Mouse (Mus musculus) cerebellum, adult 18-20 months (tissue): ENCODE measurements at regions not wholly inside any gene's neighbourhood (a gene's known extent, or its start where the extent isn't known, plus 50 kb on each side); places are given as distances from the start of the nearest gene placed in this dataset.

ENCODE experiments used
- DNase-seq, 2 experiments: peaks; one replicate each; pipeline ENCODE4 v3.0.0; 2021

DNA sequence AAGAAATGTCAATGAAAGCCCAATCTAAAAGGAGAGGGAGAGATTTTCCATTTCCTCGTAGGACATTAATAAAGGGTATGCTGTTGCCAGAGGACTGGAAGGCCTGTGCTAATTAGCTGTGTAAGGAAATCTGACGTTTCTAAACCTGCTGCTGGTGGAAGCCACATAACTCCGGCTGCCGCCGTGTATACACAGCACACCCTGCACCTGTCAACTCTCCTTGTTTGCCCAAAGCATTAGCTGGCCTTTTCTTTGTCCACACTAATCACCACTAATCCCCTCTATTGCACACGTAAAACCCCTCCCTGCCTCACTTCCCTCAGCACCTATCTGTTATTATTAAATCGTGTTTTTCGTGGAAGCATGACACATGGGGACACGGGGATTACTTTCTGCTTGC is 108.7 kb downstream of the Gm10260 start:
- no peak for DNase-seq

- DNase-seq = no peak
These were observed 109.3 kb downstream of the Gm10260 start for GRCm38 (mm10) chr13:97651176-97651575.

- no peak for DNase-seq
These were observed 110.2 kb downstream of the Gm10260 start for GRCm38 (mm10) chr13:97650191-97650590.

- DNase-seq = no peak
These were observed 112.9 kb downstream of the Gm10260 start for GRCm38 (mm10) chr13:97647486-97647885.

DNA sequence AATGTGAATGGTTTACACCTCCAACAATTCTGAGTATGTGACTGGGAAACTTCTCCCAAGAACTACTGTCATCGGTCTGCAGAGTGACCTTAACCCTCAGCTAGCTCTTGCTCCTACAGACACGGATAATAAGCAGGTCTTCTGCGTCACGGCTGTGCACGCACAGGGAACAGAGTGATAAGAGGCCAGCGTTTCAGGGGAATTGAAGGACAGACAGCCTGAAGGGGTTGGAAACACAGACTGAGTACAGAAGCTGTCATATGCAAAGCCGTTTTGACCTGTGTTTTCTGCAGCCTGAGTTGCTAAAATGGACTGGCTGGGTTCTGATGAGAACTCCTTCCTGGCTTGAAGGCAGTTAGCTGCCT is 114.4 kb downstream of the Gm10260 start:
- DNase-seq = no peak

GRCm38 (mm10) chr13:97645107-97646020 is 115.1 kb downstream of the Gm10260 start:
- DNase-seq = no peak

DNA sequence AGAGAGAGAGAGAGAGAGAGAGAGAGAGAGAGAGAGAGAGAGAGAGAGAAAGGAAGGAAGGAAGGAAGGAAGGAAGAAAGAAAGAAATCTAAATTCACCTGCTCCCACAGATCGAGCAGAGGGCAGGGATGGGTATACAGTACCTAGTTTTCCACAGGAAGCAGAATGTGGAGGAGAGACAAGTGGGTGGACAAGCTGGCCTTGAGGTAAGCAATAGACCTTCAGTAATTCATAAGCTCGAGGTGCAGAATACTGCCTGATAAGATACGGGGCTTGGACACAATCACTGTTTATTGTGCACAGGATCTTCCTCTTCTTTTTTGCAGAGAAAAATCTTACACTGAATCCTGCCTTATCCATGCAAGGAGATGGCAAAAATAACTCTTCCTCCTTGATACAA is 120.2 kb downstream of the Gm10260 start:
- no peak for DNase-seq

- no peak for DNase-seq
These were observed 120.8 kb downstream of the Gm10260 start for GRCm38 (mm10) chr13:97639656-97640055.

DNA sequence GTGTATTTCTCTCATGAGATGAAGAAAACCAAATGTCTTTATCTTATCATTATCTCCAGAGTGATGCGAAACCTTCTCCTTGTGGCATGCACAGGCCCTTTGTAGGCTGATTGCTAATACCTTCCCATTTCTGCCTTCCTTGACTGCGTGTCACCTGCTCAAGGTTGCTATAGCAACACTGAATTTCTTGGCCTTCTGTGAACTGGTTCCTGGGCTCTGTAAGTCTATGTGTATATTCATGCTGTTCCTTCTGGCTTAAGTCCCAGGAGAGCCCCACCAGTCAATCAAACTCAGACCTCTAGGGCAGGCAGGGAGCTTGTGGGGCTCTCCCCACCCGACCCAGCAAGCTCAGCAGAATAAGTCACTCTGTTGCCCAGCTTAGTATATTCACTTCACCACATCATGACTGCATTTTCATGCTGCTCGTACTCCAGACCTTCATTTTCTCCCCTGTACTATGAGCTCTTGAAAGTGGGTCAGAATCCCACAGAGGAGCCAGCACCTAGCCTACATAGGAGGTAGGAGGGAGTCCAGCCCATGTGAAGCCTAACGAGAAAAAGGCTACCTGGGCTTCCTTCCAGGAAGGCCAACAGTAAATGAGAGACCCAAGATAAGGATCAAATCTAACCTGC is 121.9 kb downstream of the Gm10260 start:
- DNase-seq = peak in 1 of 2 experiments; percentile 7

DNA sequence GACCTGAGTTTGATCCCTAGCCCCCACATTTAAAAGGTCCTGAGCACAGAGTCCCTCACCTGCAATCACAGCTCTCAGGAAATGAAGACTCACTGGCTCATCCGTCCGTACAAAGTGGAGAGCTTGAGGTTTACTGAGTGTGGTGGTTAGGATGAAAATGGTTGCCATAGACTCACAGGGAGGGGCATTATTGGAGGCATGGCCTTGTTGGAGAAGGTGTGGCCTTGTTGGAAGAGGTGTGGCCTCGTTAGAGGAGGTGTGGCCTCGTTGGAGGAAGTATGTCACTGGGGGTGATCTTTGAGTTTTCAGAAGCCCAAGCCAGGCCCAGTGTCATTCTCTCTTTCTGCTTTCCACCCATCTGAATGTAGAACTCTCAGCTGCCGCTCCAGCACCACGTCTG is 122.9 kb downstream of the Gm10260 start:
- no peak for DNase-seq

GRCm38 (mm10) chr13:97634041-97634788 is 126.2 kb downstream of the Gm10260 start:
- no peak for DNase-seq

- DNase-seq = no peak
These were observed 126.9 kb downstream of the Gm10260 start for GRCm38 (mm10) chr13:97633551-97633950.

- DNase-seq = no peak
These were observed 128.5 kb downstream of the Gm10260 start for GRCm38 (mm10) chr13:97631872-97632402.

DNA sequence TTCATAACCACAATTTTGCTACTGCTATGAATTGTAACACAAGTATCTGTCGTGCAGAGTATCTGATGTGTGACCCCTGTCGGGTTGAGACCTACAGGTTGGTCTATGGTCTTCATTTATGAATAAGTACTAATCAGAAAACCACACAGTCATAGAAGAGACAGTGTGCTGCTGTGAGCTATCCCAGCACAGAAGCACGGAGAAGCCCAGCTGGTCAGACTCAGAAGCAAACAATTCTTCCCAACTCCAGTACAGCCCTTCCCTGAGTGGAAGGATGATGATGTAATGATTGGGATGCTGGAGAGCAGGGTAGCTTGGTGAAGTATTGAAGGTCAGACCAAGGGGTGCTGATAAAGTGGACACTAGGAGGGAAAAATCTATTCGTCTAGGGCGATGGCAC is 129.5 kb downstream of the Gm10260 start:
- DNase-seq = no peak

- no peak for DNase-seq
These were observed 131.8 kb downstream of the Gm10260 start for GRCm38 (mm10) chr13:97628608-97629007.

DNA sequence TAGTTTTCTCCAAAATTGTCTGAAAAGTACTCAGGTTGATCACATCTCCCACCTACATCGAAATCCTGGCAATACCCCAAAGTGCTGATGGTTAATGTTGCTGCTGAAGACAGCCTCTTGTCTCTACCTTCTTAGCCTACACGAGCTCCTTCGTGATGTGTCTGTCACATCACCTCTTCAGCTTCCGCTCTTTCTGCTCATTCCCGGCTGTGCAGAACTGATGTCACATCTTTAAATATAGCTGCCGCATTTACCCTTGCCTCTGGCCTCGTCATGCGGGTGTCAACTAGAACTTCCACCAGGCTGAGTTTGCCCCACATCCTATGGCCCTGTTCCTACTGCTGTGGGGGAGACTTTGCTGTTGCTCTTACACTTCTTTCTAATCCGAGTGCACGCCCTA is 133.2 kb downstream of the Gm10260 start:
- no peak for DNase-seq

GRCm38 (mm10) chr13:97626786-97627185 is 133.6 kb downstream of the Gm10260 start:
- no peak for DNase-seq

DNA sequence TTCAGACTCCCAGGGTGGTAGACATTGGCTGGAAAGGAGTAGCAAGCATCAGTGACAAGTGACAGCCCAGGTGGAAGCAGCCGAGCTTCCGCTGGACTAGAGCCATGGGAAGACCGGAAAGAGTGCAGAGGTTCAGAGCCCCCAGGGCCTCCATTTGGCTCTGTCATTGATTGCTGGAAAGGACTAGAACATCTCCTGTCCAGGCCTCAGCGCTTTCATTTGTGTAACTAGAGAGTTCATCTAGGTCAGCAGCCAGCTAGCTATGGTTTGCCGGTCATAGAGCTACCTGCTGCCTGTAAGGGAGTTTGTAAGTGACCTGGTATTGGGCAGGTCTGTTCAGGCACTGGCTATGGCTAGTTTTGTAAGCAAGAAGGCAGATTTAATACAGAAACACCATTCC is 134.3 kb downstream of the Gm10260 start:
- no peak for DNase-seq

GRCm38 (mm10) chr13:97625391-97625790 is 135.0 kb downstream of the Gm10260 start:
- DNase-seq = no peak

- DNase-seq = no peak
These were observed 142.2 kb downstream of the Gm10260 start for GRCm38 (mm10) chr13:97618190-97618586.

- no peak for DNase-seq
These were observed 142.8 kb downstream of the Gm10260 start for GRCm38 (mm10) chr13:97617511-97618189.

- no peak for DNase-seq
These were observed 143.5 kb downstream of the Gm10260 start for GRCm38 (mm10) chr13:97616919-97617318.

DNA sequence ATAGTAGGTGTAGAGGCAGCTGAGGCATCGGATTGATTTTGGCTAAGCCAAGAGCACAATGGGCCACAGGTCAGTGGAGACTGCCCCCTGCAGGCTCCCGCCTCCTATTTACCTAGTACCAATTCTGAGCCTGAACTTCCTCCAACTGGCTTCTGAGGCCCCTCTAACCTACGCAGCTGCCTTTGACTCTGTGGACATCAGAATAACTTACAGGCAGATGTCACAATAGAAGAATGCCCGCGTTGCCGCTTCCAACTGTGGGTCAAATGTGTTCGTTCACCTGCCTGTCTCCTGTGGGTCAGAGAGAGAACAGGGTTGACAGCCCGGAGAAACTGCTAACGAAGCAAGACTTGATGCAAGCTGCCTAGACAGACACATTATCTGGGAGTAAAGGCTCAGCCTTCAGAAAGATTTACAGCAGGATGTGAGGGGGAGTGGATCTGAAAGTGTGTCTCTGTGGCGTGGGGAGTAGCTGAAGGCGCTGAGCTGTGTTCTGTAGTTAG is 153.2 kb downstream of the Gm10260 start:
- DNase-seq = peak; percentile 12 to 26
